In genomic region chr11:50151374-50151773, GRCm38 (mm10) we compare ENCODE assay signal across 32 mouse cellular contexts.
"Had no signal": no experiment of that assay in that cellular context is flagged by ENCODE, and none has a peak within 500 bp of the region (broad histone marks: within the 10 kb centered on the region; RNA-seq: fewer than 3 reads in every experiment).

No protein-coding gene starts in this region.

- DNase-seq: left cerebral cortex, postnatal 4 days; liver; liver, embryonic 13.5 days; liver, postnatal 0 days; lung, adult 18-20 months; lung, adult 2 months; lung, embryonic 14.5 days; lung, postnatal 10 days; lung, postnatal 14 days; lung, postnatal 36 days; lung, postnatal 4 days; midbrain, embryonic 14.5 days had no signal

- H3K4me2 ChIP-seq: limb, embryonic 12.5 days; limb, embryonic 13.5 days; limb, embryonic 15.5 days; liver, embryonic 11.5 days; liver, embryonic 12.5 days; liver, embryonic 13.5 days; liver, embryonic 15.5 days; lung, embryonic 14.5 days; lung, embryonic 15.5 days; midbrain, embryonic 11.5 days; midbrain, embryonic 12.5 days; midbrain, embryonic 13.5 days; midbrain, embryonic 15.5 days had no signal

- H3K27ac ChIP-seq: left cerebral cortex, adult 2 months; limb, embryonic 10.5 days; limb, embryonic 12.5 days; limb, embryonic 13.5 days; limb, embryonic 15.5 days; liver, embryonic 12.5 days; liver, embryonic 13.5 days; liver, embryonic 14.5 days; liver, embryonic 15.5 days; lung, embryonic 15.5 days; macrophage; midbrain, embryonic 10.5 days; midbrain, embryonic 12.5 days; midbrain, embryonic 13.5 days; midbrain, embryonic 15.5 days had no signal

- H3K4me1 ChIP-seq: limb, embryonic 10.5 days; limb, embryonic 12.5 days; limb, embryonic 13.5 days; limb, embryonic 15.5 days; midbrain, embryonic 12.5 days; midbrain, embryonic 13.5 days; midbrain, embryonic 15.5 days had no signal

- H3K9me3 ChIP-seq: limb, embryonic 10.5 days; limb, embryonic 12.5 days; limb, embryonic 13.5 days; limb, embryonic 15.5 days; liver, embryonic 12.5 days; liver, embryonic 13.5 days; liver, embryonic 15.5 days; lung, embryonic 15.5 days; megakaryocyte, embryonic 14.5 days; midbrain, embryonic 10.5 days; midbrain, embryonic 12.5 days; midbrain, embryonic 13.5 days; midbrain, embryonic 15.5 days had no signal

- H3K9ac ChIP-seq: limb, embryonic 12.5 days; limb, embryonic 13.5 days; limb, embryonic 15.5 days; liver, embryonic 12.5 days; liver, embryonic 13.5 days; liver, embryonic 14.5 days; liver, embryonic 15.5 days; liver, postnatal 0 days; lung, embryonic 14.5 days; lung, embryonic 15.5 days; midbrain, embryonic 12.5 days; midbrain, embryonic 13.5 days; midbrain, embryonic 15.5 days had no signal

- H3K4me3 ChIP-seq: left cerebral cortex, adult 2 months; limb, embryonic 10.5 days; limb, embryonic 12.5 days; limb, embryonic 13.5 days; limb, embryonic 15.5 days; liver, embryonic 12.5 days; liver, embryonic 13.5 days; liver, embryonic 15.5 days; lung, embryonic 15.5 days; megakaryocyte, embryonic 14.5 days; midbrain, embryonic 10.5 days; midbrain, embryonic 12.5 days; midbrain, embryonic 13.5 days; midbrain, embryonic 15.5 days; myocyte had no signal

- ATAC-seq: liver, embryonic 12.5 days; liver, postnatal 0 days; lung, postnatal 0 days; midbrain, embryonic 13.5 days; midbrain, embryonic 15.5 days; midbrain, embryonic 16.5 days had no signal

- H3K27me3 ChIP-seq: limb, embryonic 12.5 days; limb, embryonic 13.5 days; limb, embryonic 15.5 days; liver, embryonic 12.5 days; liver, embryonic 13.5 days; liver, embryonic 15.5 days; lung, embryonic 15.5 days; megakaryocyte, embryonic 14.5 days; midbrain, embryonic 12.5 days; midbrain, embryonic 13.5 days; midbrain, embryonic 15.5 days had no signal
